In the genomic region with DNA sequence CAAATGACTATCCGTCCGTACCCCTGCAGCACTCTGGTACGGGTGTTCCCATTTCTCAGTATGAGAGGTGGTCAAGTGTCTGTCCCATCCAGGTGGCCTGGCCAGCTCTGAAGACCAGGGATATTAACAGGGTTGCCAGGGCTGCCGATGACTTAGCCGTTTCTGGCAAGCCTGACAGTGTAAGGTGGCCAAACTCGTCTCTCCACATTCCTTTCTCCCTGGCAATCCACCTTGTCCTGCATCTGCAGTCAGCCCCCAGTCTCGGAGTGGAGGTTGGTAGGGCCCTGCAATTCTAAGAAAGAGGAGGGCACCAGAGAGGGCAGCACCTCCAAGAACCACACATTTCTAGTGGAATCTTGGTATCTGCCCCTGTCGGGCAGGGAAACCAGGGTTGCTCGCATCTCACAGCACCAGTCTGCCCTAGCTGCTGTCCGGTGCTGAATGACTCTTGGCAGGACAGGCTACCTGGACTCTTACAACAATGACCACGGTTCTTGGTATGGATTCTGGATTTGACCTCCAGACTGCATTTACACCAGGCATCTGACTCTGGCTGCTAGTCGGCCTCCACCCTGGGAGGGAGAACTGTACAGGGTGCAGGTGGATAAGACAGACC, we compare ENCODE assay signal across 14 mouse cellular contexts.
A peak's percentile ranks its signal among the peaks of the same experiment; 100 is the strongest.
DNase-seq lines count a peak whose midpoint lies in the region; ATAC-seq and TF ChIP-seq lines count a peak whose summit lies in the region.
"Had no signal": no experiment of that assay in that cellular context is flagged by ENCODE, and none has a peak within 500 bp of the region (broad histone marks: within the 10 kb centered on the region; RNA-seq: fewer than 3 reads in every experiment).

No protein-coding gene starts in this region.

- no peaks in the 10 kb centered on the region for H3K9me3 ChIP-seq in hindbrain, embryonic 10.5 days
- H3K9me3 ChIP-seq in hindbrain, embryonic 16.5 days (ENCODE audit: control insufficient read depth, low read length) = no peaks in the 10 kb centered on the region
- no peaks in the 10 kb centered on the region for H3K9me3 ChIP-seq in embryonic facial prominence, embryonic 15.5 days (replicated peaks)
- H3K9me3 ChIP-seq: forebrain, embryonic 15.5 days; heart, embryonic 10.5 days; hindbrain, embryonic 15.5 days; liver, embryonic 13.5 days; midbrain, embryonic 12.5 days had no signal

- intact Hi-C loops in gastrocnemius, adult 2 months (cut with DNase I) = no loop called here

- H3K4me2 ChIP-seq in hindbrain, embryonic 16.5 days (ENCODE audit: low read length) = no peak overlapping the region
- 0 out of 2 replicates have a peak overlapping the region, but pooled peaks have one; percentile 1 for H3K4me2 ChIP-seq in embryonic facial prominence, embryonic 15.5 days (replicated peaks)
- H3K4me2 ChIP-seq: forebrain, embryonic 15.5 days; hindbrain, embryonic 15.5 days; liver, embryonic 13.5 days; midbrain, embryonic 12.5 days had no signal

- no peak overlapping the region for H3K4me3 ChIP-seq in hindbrain, embryonic 10.5 days
- H3K4me3 ChIP-seq in hindbrain, embryonic 16.5 days (ENCODE audit: low read length) = no peak overlapping the region
- H3K4me3 ChIP-seq in embryonic facial prominence, embryonic 15.5 days (replicated peaks) = no peak overlapping the region
- H3K4me3 ChIP-seq in gastrocnemius, adult 2 months = no peak overlapping the region
- H3K4me3 ChIP-seq: forebrain, embryonic 15.5 days; heart, embryonic 10.5 days; hindbrain, embryonic 15.5 days; liver, embryonic 13.5 days; midbrain, embryonic 12.5 days had no signal

- peaks cover 46% of the 10 kb centered on the region for H3K4me1 ChIP-seq in hindbrain, embryonic 10.5 days (replicated peaks)
- peaks cover 9% of the 10 kb centered on the region for H3K4me1 ChIP-seq in hindbrain, embryonic 16.5 days (ENCODE audit: control insufficient read depth, insufficient read depth, low read depth, low read length)
- peaks cover 9% of the 10 kb centered on the region for H3K4me1 ChIP-seq in embryonic facial prominence, embryonic 15.5 days
- H3K4me1 ChIP-seq: heart, embryonic 10.5 days; liver, embryonic 13.5 days had no signal

- ATAC-seq in hindbrain, embryonic 16.5 days = no peak
- no peak for ATAC-seq in embryonic facial prominence, embryonic 15.5 days (ENCODE audit: insufficient number of reproducible peaks, low FRiP score, low TSS enrichment, low read depth)
- no peak for ATAC-seq in megakaryocyte-erythroid progenitor cell, adult 5-6 weeks (replicated peaks; ENCODE audit: low FRiP score, low TSS enrichment, poor library complexity, severe bottlenecking)
- ATAC-seq: forebrain, embryonic 15.5 days had no signal

- no peaks in the 10 kb centered on the region for H3K36me3 ChIP-seq in hindbrain, embryonic 10.5 days
- H3K36me3 ChIP-seq in hindbrain, embryonic 16.5 days (ENCODE audit: control insufficient read depth, insufficient read depth, low read length) = no peaks in the 10 kb centered on the region
- H3K36me3 ChIP-seq in embryonic facial prominence, embryonic 15.5 days = no peaks in the 10 kb centered on the region
- H3K36me3 ChIP-seq: forebrain, embryonic 15.5 days; heart, embryonic 10.5 days; hindbrain, embryonic 15.5 days; liver, embryonic 13.5 days; midbrain, embryonic 12.5 days had no signal

- peaks cover 3% of the 10 kb centered on the region; the same call in 1 of the 2 replicates for H3K27me3 ChIP-seq in hindbrain, embryonic 10.5 days (ENCODE audit: insufficient read depth, poor library complexity, severe bottlenecking)
- H3K27me3 ChIP-seq in hindbrain, embryonic 16.5 days (replicated peaks; ENCODE audit: control insufficient read depth, insufficient read depth, low read length) = no peaks in the 10 kb centered on the region
- no peaks in the 10 kb centered on the region for H3K27me3 ChIP-seq in embryonic facial prominence, embryonic 15.5 days
- H3K27me3 ChIP-seq: forebrain, embryonic 15.5 days; hindbrain, embryonic 15.5 days had no signal

- WGBS in hindbrain, embryonic 10.5 days = 70% methylated on average over 12 of the region's 12 CpGs
- WGBS in hindbrain, embryonic 16.5 days = 73% methylated on average over 12 of the region's 12 CpGs
- 41% methylated on average over 12 of the region's 12 CpGs for WGBS in embryonic facial prominence, embryonic 15.5 days

- H3K9ac ChIP-seq in hindbrain, embryonic 16.5 days (ENCODE audit: low read depth, low read length) = no peak overlapping the region
- H3K9ac ChIP-seq in embryonic facial prominence, embryonic 15.5 days = no peak overlapping the region
- H3K9ac ChIP-seq: forebrain, embryonic 15.5 days; hindbrain, embryonic 15.5 days; liver, embryonic 13.5 days; midbrain, embryonic 12.5 days had no signal

- DNase-seq in hindbrain, embryonic 10.5 days (ENCODE audit: low spot score) = no peak
- DNase-seq in kidney, postnatal 10 days = peak; percentile 57
- DNase-seq in lung, postnatal 25 days (ENCODE audit: low spot score) = peak; percentile 44
- DNase-seq in thymus, adult 18-20 months = no peak
- DNase-seq in gastrocnemius, adult 2 months = no peak
- DNase-seq: adrenal gland, adult 2 months; liver, embryonic 13.5 days had no signal

- H3K27ac ChIP-seq in hindbrain, embryonic 10.5 days = 0 out of 2 replicates have a peak overlapping the region, but pooled peaks have one; percentile 12
- no peak overlapping the region for H3K27ac ChIP-seq in hindbrain, embryonic 16.5 days (ENCODE audit: low read depth, low read length)
- H3K27ac ChIP-seq in embryonic facial prominence, embryonic 15.5 days (replicated peaks) = no peak overlapping the region
- H3K27ac ChIP-seq in gastrocnemius, adult 2 months = no peak overlapping the region
- H3K27ac ChIP-seq: forebrain, embryonic 15.5 days; heart, embryonic 10.5 days; hindbrain, embryonic 15.5 days; liver, embryonic 13.5 days; midbrain, embryonic 12.5 days had no signal

- no peak for TF ChIP-seq CTCF in gastrocnemius, adult 2 months (IDR thresholded peaks at IDR 0.05)

Comparison
In these comparisons a context has a peak if more than half of its experiments do, and no peak if none do; other contexts are left out.
1. DNase-seq: peak in kidney, postnatal 10 days (single experiment) and lung, postnatal 25 days (single experiment); none in hindbrain, embryonic 10.5 days (single experiment), thymus, adult 18-20 months (0 of 2) and gastrocnemius, adult 2 months (single experiment).